Mouse (Mus musculus): Measurements from ENCODE around the gene Tmem184b. TPM values are rescaled to one million over a fixed set of nuclear protein-coding genes. Genes with fewer than 3 reads are reported as not detected.
A peak's percentile ranks its signal among the peaks of the same experiment; 100 is the strongest.

Gene Tmem184b
- polyA plus RNA-seq, 1 experiment: 19.1 TPM

DNA sequence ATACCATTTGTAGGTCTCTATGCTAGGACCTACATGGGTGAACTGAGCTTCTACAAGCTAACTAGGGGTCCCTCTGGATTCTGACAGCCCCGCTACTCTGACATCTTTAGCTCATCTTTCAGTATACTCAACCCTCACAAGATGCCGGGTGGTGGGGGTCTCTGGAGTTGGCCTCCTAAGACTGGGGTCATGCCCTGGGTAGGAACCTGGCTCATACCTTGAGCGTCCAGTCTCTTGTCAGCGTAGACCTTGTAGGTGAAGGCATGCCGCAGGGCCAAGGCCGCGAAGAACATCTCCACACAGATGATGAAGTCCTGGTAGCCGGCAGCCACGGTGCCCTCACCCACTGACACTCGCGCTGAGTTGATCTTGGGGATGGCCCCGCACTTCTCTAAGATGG lies 38.3 kb downstream of the Tmem184b start:
- H3K27ac ChIP-seq (ENCODE audit: control insufficient read depth, insufficient read depth, low read depth, low read length, poor library complexity): no peak overlapping the region
- WGBS: 90% methylated on average over 12 of the region's 12 CpGs
- H3K4me3 ChIP-seq (replicated peaks; ENCODE audit: control insufficient read depth, low read depth, low read length): no peak overlapping the region
- H3K4me1 ChIP-seq (ENCODE audit: control insufficient read depth, insufficient read depth, low read length): no peaks in the 10 kb centered on the region
- no peak for TF ChIP-seq CTCF (IDR thresholded peaks at IDR 0.05; ENCODE audit: control insufficient read depth, insufficient read depth, low read length)
- no peak for TF ChIP-seq POLR2A (IDR thresholded peaks at IDR 0.05; ENCODE audit: borderline replicate concordance, control insufficient read depth, low read depth, low read length)

DNA sequence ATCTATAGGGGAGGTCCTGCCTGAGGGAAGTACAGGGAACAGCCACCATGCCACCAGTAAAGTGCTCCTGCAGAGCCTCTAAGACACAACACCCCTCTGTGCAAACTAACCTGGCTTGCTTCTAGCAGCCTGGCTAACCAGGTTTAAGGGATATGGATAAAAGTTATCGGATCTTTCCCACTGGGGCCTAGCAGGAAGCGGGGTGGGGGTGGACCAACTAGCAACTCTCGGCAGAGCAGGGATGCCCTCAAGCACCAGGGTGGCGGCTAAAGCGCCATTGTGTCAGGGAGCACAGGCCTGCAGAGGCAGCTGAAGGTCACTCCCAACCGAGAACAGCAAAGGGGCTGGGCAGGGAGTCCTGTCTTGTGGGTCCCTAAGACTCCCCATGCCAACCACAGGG lies 39.2 kb downstream of the Tmem184b start:
- Histone ChIP-seq H3K27ac (ENCODE audit: control insufficient read depth, insufficient read depth, low read depth, low read length, poor library complexity) (no peak overlapping the region), H3K4me1 (ENCODE audit: control insufficient read depth, insufficient read depth, low read length) (no peaks in the 10 kb centered on the region), H3K4me3 (replicated peaks; ENCODE audit: control insufficient read depth, low read depth, low read length) (no peak overlapping the region)
- no peak for TF ChIP-seq CTCF (IDR thresholded peaks at IDR 0.05; ENCODE audit: control insufficient read depth, insufficient read depth, low read length)
- no peak for TF ChIP-seq POLR2A (IDR thresholded peaks at IDR 0.05; ENCODE audit: borderline replicate concordance, control insufficient read depth, low read depth, low read length)
- WGBS: 84% methylated on average over 6 of the region's 6 CpGs

DNA sequence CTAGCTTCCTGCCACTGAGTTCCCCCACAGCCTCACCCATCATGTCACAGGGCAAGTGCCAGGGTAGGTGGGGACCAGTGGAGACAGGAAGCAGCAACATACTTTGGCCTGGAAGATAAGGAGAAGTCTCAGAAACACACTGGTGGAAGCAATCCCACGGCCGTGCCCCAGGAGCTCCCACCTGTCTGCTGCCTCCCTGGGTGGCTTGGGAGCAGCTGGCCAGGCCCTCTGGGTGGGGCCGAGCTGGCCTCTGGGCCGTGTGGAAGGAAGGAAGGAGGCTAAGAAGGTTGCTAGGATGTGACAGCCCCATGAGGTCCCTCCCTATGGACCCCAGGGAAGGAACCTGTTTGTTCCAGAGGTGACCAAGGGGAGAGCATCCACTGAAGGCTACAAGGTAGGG lies 42.3 kb downstream of the Tmem184b start:
- no peak for TF ChIP-seq CTCF (IDR thresholded peaks at IDR 0.05; ENCODE audit: control insufficient read depth, insufficient read depth, low read length)
- TF ChIP-seq POLR2A (IDR thresholded peaks at IDR 0.05; ENCODE audit: borderline replicate concordance, control insufficient read depth, low read depth, low read length): no peak
- Histone ChIP-seq H3K4me1 (ENCODE audit: control insufficient read depth, insufficient read depth, low read length) (no peaks in the 10 kb centered on the region; the same call in 1 of the 2 replicates), H3K27ac (ENCODE audit: control insufficient read depth, insufficient read depth, low read depth, low read length, poor library complexity) (no peak overlapping the region), H3K4me3 (replicated peaks; ENCODE audit: control insufficient read depth, low read depth, low read length) (no peak overlapping the region)
- 8% methylated on average over 4 of the region's 4 CpGs for WGBS

DNA sequence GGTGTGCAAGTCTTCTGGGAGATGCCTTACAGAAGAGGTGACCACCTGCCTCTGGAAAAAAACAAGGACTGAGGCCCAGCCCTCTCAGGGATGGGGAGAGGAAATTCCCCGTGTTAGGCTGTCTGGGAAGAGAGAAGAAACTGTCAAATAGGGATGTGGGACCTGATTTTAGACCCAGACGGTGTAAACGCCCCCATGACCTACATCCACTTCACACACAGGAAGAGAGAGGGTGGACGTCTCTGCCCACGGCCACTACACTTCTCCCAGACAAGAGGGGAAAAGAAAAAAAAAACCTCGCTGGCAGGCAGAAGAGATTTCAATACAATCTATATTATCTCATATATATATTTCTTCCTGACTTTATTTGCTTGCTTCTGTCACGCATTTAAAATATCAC lies 43.0 kb downstream of the Tmem184b start:
- H3K27ac ChIP-seq (ENCODE audit: control insufficient read depth, insufficient read depth, low read depth, low read length, poor library complexity): no peak overlapping the region
- no peaks in the 10 kb centered on the region; the same call in 1 of the 2 replicates for H3K4me1 ChIP-seq (ENCODE audit: control insufficient read depth, insufficient read depth, low read length)
- TF ChIP-seq CTCF (IDR thresholded peaks at IDR 0.05; ENCODE audit: control insufficient read depth, insufficient read depth, low read length): no peak
- whole genome bisulfite sequencing: 27% methylated on average over 7 of the region's 7 CpGs
- H3K4me3 ChIP-seq (replicated peaks; ENCODE audit: control insufficient read depth, low read depth, low read length): no peak overlapping the region

DNA sequence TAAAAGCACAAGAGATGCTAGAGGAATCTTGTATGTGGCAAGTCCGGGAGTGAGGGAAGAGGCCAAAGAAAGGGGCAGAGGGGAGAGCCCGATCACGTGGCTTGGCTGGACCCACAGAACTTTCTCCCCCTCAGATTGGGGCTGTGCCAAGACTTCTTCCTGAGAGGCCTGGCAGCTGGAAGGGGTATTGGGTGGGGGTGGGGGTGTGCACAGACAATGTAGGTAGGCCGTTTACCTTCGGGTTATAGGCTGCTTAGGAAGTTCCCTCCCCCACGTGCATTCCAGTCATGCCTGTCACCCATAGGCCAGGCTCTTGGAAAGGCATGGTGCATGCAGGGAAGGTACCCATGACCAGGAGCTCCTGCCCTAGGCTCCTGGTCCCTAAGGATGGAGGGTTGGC lies 43.4 kb downstream of the Tmem184b start:
- Histone ChIP-seq H3K4me1 (ENCODE audit: control insufficient read depth, insufficient read depth, low read length) (no peaks in the 10 kb centered on the region; the same call in 1 of the 2 replicates), H3K27ac (ENCODE audit: control insufficient read depth, insufficient read depth, low read depth, low read length, poor library complexity) (no peak overlapping the region), H3K4me3 (replicated peaks; ENCODE audit: control insufficient read depth, low read depth, low read length) (no peak overlapping the region)
- TF ChIP-seq CTCF (IDR thresholded peaks at IDR 0.05; ENCODE audit: control insufficient read depth, insufficient read depth, low read length) (no peak), POLR2A (IDR thresholded peaks at IDR 0.05; ENCODE audit: borderline replicate concordance, control insufficient read depth, low read depth, low read length) (no peak)
- WGBS: 10% methylated on average over 6 of the region's 6 CpGs

DNA sequence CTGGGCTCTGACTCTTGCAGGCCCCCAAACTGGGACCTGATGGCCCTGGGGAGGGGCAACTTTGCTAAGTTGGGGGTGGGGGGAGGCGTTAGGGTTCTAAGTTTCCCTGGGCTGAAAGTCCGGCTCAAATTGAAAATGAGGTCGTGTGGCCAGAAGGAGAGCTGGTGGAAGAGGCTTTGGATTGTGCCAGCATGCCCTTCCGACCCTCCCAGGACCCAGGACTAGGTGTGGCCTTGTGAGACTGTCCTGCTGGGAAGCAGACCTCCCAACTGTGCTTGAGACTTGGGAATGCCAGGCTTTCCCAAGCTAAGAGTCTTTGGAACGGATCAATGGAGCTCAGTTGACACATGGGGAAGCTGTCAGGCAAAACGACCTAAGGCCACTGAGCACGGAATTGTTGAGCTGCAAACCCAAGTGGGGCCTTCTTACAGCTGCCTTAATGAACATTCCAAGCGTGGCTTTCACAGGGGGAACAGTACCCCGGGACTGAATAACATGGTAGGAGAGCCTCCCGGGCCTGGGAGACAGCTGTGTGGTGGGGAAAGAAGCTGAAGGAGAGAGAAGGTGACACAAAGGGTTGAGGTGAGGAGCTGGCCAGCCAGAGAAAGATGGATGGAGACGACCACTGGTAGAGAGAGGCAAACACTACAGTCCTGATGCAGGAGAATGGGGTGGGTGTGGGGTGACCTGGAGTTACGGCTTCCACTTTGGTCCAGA lies 45.2 kb downstream of the Tmem184b start:
- no peak overlapping the region for H3K27ac ChIP-seq (ENCODE audit: control insufficient read depth, insufficient read depth, low read depth, low read length, poor library complexity)
- no peak overlapping the region for H3K4me3 ChIP-seq (replicated peaks; ENCODE audit: control insufficient read depth, low read depth, low read length)
- TF ChIP-seq CTCF (IDR thresholded peaks at IDR 0.05; ENCODE audit: control insufficient read depth, insufficient read depth, low read length): no peak
- no peak for TF ChIP-seq POLR2A (IDR thresholded peaks at IDR 0.05; ENCODE audit: borderline replicate concordance, control insufficient read depth, low read depth, low read length)
- H3K4me1 ChIP-seq (ENCODE audit: control insufficient read depth, insufficient read depth, low read length): no peaks in the 10 kb centered on the region; the same call in 1 of the 2 replicates
- 63% methylated on average over 12 of the region's 12 CpGs for WGBS

DNA sequence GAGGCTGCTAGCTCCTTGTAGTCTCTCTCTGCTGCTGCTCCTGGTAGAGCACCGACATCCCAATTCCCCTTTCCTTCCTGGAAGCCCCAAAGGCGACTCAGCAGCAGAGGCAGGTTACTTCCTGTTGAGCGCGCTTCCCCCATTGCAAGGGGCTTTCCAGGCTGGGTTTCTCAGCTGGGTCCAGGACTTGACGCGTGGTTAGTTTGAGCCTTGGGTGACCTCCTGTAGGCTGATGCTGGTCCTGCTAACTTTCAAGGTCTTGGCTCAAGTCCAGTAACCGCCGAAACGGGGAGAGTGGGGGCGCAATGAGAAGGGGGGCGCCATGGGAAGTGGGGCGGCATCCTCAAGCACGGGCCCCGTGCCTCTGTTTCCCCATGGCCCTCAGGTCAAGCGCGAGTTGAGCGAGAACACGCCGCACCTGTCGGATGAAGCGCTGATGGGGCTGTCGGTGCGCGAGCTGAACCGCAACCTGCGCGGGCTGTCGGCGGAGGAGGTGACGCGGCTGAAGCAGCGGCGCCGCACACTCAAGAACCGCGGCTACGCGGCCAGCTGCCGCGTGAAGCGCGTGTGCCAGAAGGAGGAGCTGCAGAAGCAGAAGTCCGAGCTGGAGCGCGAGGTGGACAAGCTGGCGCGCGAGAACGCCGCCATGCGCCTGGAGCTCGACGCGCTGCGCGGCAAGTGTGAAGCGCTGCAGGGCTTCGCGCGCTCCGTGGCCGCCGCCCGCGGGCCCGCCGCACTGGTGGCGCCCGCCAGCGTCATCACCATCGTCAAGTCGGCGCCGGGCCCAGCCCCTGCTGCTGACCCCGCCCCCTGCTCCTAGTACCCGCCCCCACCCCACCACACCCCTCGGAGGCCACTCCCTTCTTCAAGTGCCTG lies 46.1 kb downstream of the Tmem184b start:
- Histone ChIP-seq H3K4me3 (replicated peaks; ENCODE audit: control insufficient read depth, low read depth, low read length) (peak overlapping the region; percentile 46), H3K27ac (ENCODE audit: control insufficient read depth, insufficient read depth, low read depth, low read length, poor library complexity) (peak overlapping the region; percentile 31; the same call in 1 of the 2 replicates), H3K4me1 (ENCODE audit: control insufficient read depth, insufficient read depth, low read length) (no peaks in the 10 kb centered on the region; the same call in 1 of the 2 replicates)
- TF ChIP-seq POLR2A (IDR thresholded peaks at IDR 0.05; ENCODE audit: borderline replicate concordance, control insufficient read depth, low read depth, low read length) (peak; percentile 58; the same call in 1 of the 2 replicates), CTCF (IDR thresholded peaks at IDR 0.05; ENCODE audit: control insufficient read depth, insufficient read depth, low read length) (no peak)
- under 1% methylated on average over 77 of the region's 77 CpGs for WGBS

DNA sequence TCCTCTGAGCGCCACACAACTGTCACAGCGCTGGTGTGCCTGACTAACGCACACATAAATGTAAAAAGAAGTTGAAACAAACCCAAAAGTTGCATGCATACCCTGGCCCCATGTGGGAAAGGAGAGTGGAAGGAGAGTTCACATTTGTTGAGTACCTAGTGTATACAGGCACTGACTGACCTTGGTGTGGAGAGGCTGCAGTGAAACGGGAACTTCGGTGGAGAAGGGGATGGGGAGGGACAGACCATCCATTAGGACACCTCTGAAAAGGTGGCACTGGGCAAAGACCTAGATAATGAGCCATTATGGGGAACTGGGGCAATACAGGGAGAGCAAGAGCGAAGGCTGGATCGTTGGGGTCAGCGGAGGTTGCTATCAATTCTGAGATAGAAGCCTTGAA lies 46.9 kb downstream of the Tmem184b start:
- H3K4me1 ChIP-seq (ENCODE audit: control insufficient read depth, insufficient read depth, low read length): no peaks in the 10 kb centered on the region; the same call in 1 of the 2 replicates
- WGBS: 73% methylated on average over 8 of the region's 8 CpGs
- no peak overlapping the region for H3K4me3 ChIP-seq (replicated peaks; ENCODE audit: control insufficient read depth, low read depth, low read length)
- H3K27ac ChIP-seq (ENCODE audit: control insufficient read depth, insufficient read depth, low read depth, low read length, poor library complexity): no peak overlapping the region
- TF ChIP-seq POLR2A (IDR thresholded peaks at IDR 0.05; ENCODE audit: borderline replicate concordance, control insufficient read depth, low read depth, low read length) (no peak), CTCF (IDR thresholded peaks at IDR 0.05; ENCODE audit: control insufficient read depth, insufficient read depth, low read length) (no peak)

Measured in bone marrow, adult 2 months (tissue).